Mouse (Mus musculus) regulatory T cell (primary cell): ENCODE data around the gene Nit2.
"Not testable (repeated sequence)": the region's sequence is repeated elsewhere in the genome, so short reads cannot be mapped to it uniquely, and the experiment has no call there.

ENCODE experiments used
- in situ Hi-C: fragments of 300-600 bp; cut with MboI, MseI; formaldehyde crosslinking; loops from one replicate; pipeline ENCODE4 v1.15.1; 2025; ENCODE audit warnings: high pct_unique_total_duplicates

Nit2 gene

GRCm38 (mm10) chr16:57166611-57167513, at the start of gene Nit2:
TSS of gene Nit2 (minus strand) at chr16:57167341.
- in situ Hi-C loops, result loop anchor here (5.0 kb wide), 1 partner anchor 50 kb away; no protein-coding TSS in a partner anchor

GRCm38 (mm10) chr16:57215957-57216356, 48.8 kb upstream of the Nit2 start:
- in situ Hi-C loops, result no loop called here

GRCm38 (mm10) chr16:57211037-57211436, 43.9 kb upstream of the Nit2 start:
- in situ Hi-C loops, result no loop called here

GRCm38 (mm10) chr16:57208342-57208741, 41.2 kb upstream of the Nit2 start:
- in situ Hi-C loops, result no loop called here

GRCm38 (mm10) chr16:57197281-57197680, 30.1 kb upstream of the Nit2 start:
- in situ Hi-C loops, result no loop called here

GRCm38 (mm10) chr16:57196590-57196989, 29.4 kb upstream of the Nit2 start:
- in situ Hi-C loops, result no loop called here

- in situ Hi-C loops, result no loop called here
These were observed 24.1 kb upstream of the Nit2 start for GRCm38 (mm10) chr16:57191214-57191613.

GRCm38 (mm10) chr16:57190390-57190789, 23.2 kb upstream of the Nit2 start:
- in situ Hi-C loops, result no loop called here

GRCm38 (mm10) chr16:57189493-57189892, 22.4 kb upstream of the Nit2 start:
- in situ Hi-C loops, result no loop called here

GRCm38 (mm10) chr16:57186618-57187017, 19.5 kb upstream of the Nit2 start:
- in situ Hi-C loops, result no loop called here

- in situ Hi-C loops, result no loop called here
These were observed 14.9 kb upstream of the Nit2 start for GRCm38 (mm10) chr16:57182037-57182436.

- in situ Hi-C loops, result no loop called here
These were observed 14.0 kb upstream of the Nit2 start for GRCm38 (mm10) chr16:57181180-57181579.

GRCm38 (mm10) chr16:57177664-57178063, 10.5 kb upstream of the Nit2 start:
- in situ Hi-C loops, result no loop called here

- in situ Hi-C loops, result no loop called here
These were observed 10.1 kb upstream of the Nit2 start for GRCm38 (mm10) chr16:57177254-57177653.

- in situ Hi-C loops, result no loop called here
These were observed 9.1 kb upstream of the Nit2 start for GRCm38 (mm10) chr16:57176276-57176675.

- in situ Hi-C loops, result no loop called here
These were observed 8.6 kb upstream of the Nit2 start for GRCm38 (mm10) chr16:57175751-57176150.

- in situ Hi-C loops, result not testable (repeated sequence)
These were observed 7.3 kb upstream of the Nit2 start for GRCm38 (mm10) chr16:57174480-57174879.

- in situ Hi-C loops, result no loop called here
These were observed 4.4 kb upstream of the Nit2 start for GRCm38 (mm10) chr16:57171570-57171969.

- in situ Hi-C loops, result no loop called here
These were observed 4.0 kb upstream of the Nit2 start for GRCm38 (mm10) chr16:57171161-57171560.

GRCm38 (mm10) chr16:57168236-57168635, 1.1 kb upstream of the Nit2 start:
- in situ Hi-C loops, result loop anchor here (5.0 kb wide), 1 partner anchor 51 kb away; no protein-coding TSS in a partner anchor

GRCm38 (mm10) chr16:57167514-57167912, 372 bp upstream of the Nit2 start:
- in situ Hi-C loops, result loop anchor here (5.0 kb wide), 1 partner anchor 50 kb away; no protein-coding TSS in a partner anchor

- in situ Hi-C loops, result loop anchor here (5.0 kb wide), 1 partner anchor 49 kb away; no protein-coding TSS in a partner anchor
These were observed 1.1 kb downstream of the Nit2 start for GRCm38 (mm10) chr16:57166086-57166485.

- in situ Hi-C loops, result loop anchor here (5.0 kb wide), 1 partner anchor 48 kb away; no protein-coding TSS in a partner anchor
These were observed 2.0 kb downstream of the Nit2 start for GRCm38 (mm10) chr16:57165157-57165556.
